In genomic region chr2:25575432-25576027, GRCm38 (mm10) we compare ENCODE assay signal across 8 mouse cellular contexts. TPM values are rescaled to one million over a fixed set of nuclear protein-coding genes. Genes with fewer than 3 reads are reported as not detected.
A peak's percentile ranks its signal among the peaks of the same experiment; 100 is the strongest.
DNase-seq lines count a peak whose midpoint lies in the region; ATAC-seq and TF ChIP-seq lines count a peak whose summit lies in the region.

No protein-coding gene starts in this region.

- H3K27ac ChIP-seq in layer of hippocampus, adult 2 months = peak overlapping the region; percentile 93
- H3K27ac ChIP-seq in forebrain, embryonic 12.5 days = peak overlapping the region; percentile 82
- H3K27ac ChIP-seq in intestine, embryonic 16.5 days (ENCODE audit: low read length) = peak overlapping the region; percentile 93
- H3K27ac ChIP-seq in liver, postnatal 0 days (ENCODE audit: low read depth) = peak overlapping the region; percentile 68; the same call in 1 of the 2 replicates
- peak overlapping the region; percentile 82 for H3K27ac ChIP-seq in neural tube, embryonic 14.5 days (ENCODE audit: low read depth, low read length)

- H3K36me3 ChIP-seq in forebrain, embryonic 12.5 days (replicated peaks) = peaks cover 14% of the 10 kb centered on the region
- no peaks in the 10 kb centered on the region for H3K36me3 ChIP-seq in intestine, embryonic 16.5 days (ENCODE audit: control insufficient read depth, insufficient read depth, low read length)
- H3K36me3 ChIP-seq in liver, postnatal 0 days (replicated peaks; ENCODE audit: insufficient read depth, low read length) = no peaks in the 10 kb centered on the region
- peaks cover 3% of the 10 kb centered on the region; the same call in 1 of the 2 replicates for H3K36me3 ChIP-seq in neural tube, embryonic 14.5 days (ENCODE audit: control insufficient read depth, insufficient read depth, low read length)

- peaks cover 55% of the 10 kb centered on the region for H3K4me1 ChIP-seq in forebrain, embryonic 12.5 days
- H3K4me1 ChIP-seq in intestine, embryonic 16.5 days (ENCODE audit: control insufficient read depth, insufficient read depth, low read length) = peaks cover 68% of the 10 kb centered on the region
- peaks cover 41% of the 10 kb centered on the region for H3K4me1 ChIP-seq in liver, postnatal 0 days (ENCODE audit: insufficient read depth)
- H3K4me1 ChIP-seq in neural tube, embryonic 14.5 days (ENCODE audit: control insufficient read depth, insufficient read depth, low read length) = peaks cover 34% of the 10 kb centered on the region

- peak; percentile 29 to 37 for DNase-seq in layer of hippocampus, adult 2 months (ENCODE audit: low spot score in 2 of 2)
- DNase-seq in layer of hippocampus, adult 9-10 months (ENCODE audit: low spot score) = no peak
- peak; percentile 26 for DNase-seq in T-cell, adult 2 months (ENCODE audit: low spot score)
- DNase-seq in liver, postnatal 0 days = peak; percentile 60

- no peak for TF ChIP-seq EP300 in liver, postnatal 0 days (IDR thresholded peaks at IDR 0.05; ENCODE audit: low read depth)

- ATAC-seq in forebrain, embryonic 12.5 days (ENCODE audit: low FRiP score) = no peak; the same call in 1 of the 2 replicates
- ATAC-seq in intestine, embryonic 16.5 days = no peak
- ATAC-seq in liver, postnatal 0 days = no peak
- ATAC-seq in neural tube, embryonic 14.5 days (ENCODE audit: low read depth) = peak; percentile 11; the same call in 1 of the 2 replicates
- ATAC-seq in monocyte, adult 5-6 weeks (replicated peaks; ENCODE audit: insufficient number of reproducible peaks, low FRiP score, low TSS enrichment, poor library complexity, severe bottlenecking) = no peak

- WGBS in forebrain, embryonic 12.5 days = 18% methylated on average over 21 of the region's 21 CpGs
- WGBS in intestine, embryonic 16.5 days = 12% methylated on average over 21 of the region's 21 CpGs
- 21% methylated on average over 19 of the region's 21 CpGs for WGBS in liver, postnatal 0 days (ENCODE audit: insufficient replicate concordance)
- 16% methylated on average over 21 of the region's 21 CpGs for WGBS in neural tube, embryonic 14.5 days

- no peaks in the 10 kb centered on the region for H3K9me3 ChIP-seq in forebrain, embryonic 12.5 days
- H3K9me3 ChIP-seq in intestine, embryonic 16.5 days (ENCODE audit: control insufficient read depth, low read length) = 0 out of 2 replicates have a peak, but pooled peaks cover 4% of the 10 kb centered on the region
- no peaks in the 10 kb centered on the region for H3K9me3 ChIP-seq in liver, postnatal 0 days (ENCODE audit: low read length)
- H3K9me3 ChIP-seq in neural tube, embryonic 14.5 days (ENCODE audit: control insufficient read depth, low read length) = no peaks in the 10 kb centered on the region

- H3K4me2 ChIP-seq in forebrain, embryonic 12.5 days = peak overlapping the region; percentile 74
- peak overlapping the region; percentile 81 for H3K4me2 ChIP-seq in intestine, embryonic 16.5 days (ENCODE audit: low read depth, low read length)
- H3K4me2 ChIP-seq in liver, postnatal 0 days (ENCODE audit: low read depth, low read length) = peak overlapping the region; percentile 87
- H3K4me2 ChIP-seq in neural tube, embryonic 14.5 days (ENCODE audit: low read depth, low read length) = peak overlapping the region; percentile 66

- TF ChIP-seq CTCF in layer of hippocampus, adult 2 months (conservative IDR thresholded peaks at IDR 0.05) = no peak
- no peak for TF ChIP-seq CTCF in liver, postnatal 0 days (IDR thresholded peaks at IDR 0.05; ENCODE audit: low read depth)

- peak overlapping the region; percentile 60 for H3K4me3 ChIP-seq in layer of hippocampus, adult 2 months
- peak overlapping the region; percentile 61 for H3K4me3 ChIP-seq in forebrain, embryonic 12.5 days (replicated peaks)
- peak overlapping the region; percentile 69 for H3K4me3 ChIP-seq in intestine, embryonic 16.5 days (ENCODE audit: low read length)
- H3K4me3 ChIP-seq in liver, postnatal 0 days (ENCODE audit: low read depth, low read length) = peak overlapping the region; percentile 55
- H3K4me3 ChIP-seq in neural tube, embryonic 14.5 days (ENCODE audit: low read depth, low read length) = peak overlapping the region; percentile 45

- peaks cover 51% of the 10 kb centered on the region for H3K27me3 ChIP-seq in forebrain, embryonic 12.5 days
- H3K27me3 ChIP-seq in intestine, embryonic 16.5 days (replicated peaks; ENCODE audit: control insufficient read depth, insufficient read depth, low read length) = peaks cover 48% of the 10 kb centered on the region
- peaks cover 49% of the 10 kb centered on the region for H3K27me3 ChIP-seq in liver, postnatal 0 days (ENCODE audit: insufficient read depth, low read length)
- peaks cover 40% of the 10 kb centered on the region for H3K27me3 ChIP-seq in neural tube, embryonic 14.5 days (ENCODE audit: control insufficient read depth, insufficient read depth, low read length)

- peak overlapping the region; percentile 65 for H3K9ac ChIP-seq in forebrain, embryonic 12.5 days
- H3K9ac ChIP-seq in intestine, embryonic 16.5 days (ENCODE audit: low read depth, low read length) = peak overlapping the region; percentile 81
- H3K9ac ChIP-seq in liver, postnatal 0 days (replicated peaks) = peak overlapping the region; percentile 61
- peak overlapping the region; percentile 58 for H3K9ac ChIP-seq in neural tube, embryonic 14.5 days (replicated peaks; ENCODE audit: low read depth, low read length)

RNA-seq across cellular contexts. Expression of gene Phpt1, which starts 0.5 kb away (rescaled TPM):
- total RNA-seq in layer of hippocampus, adult 2 months (2021) = 10 to 100 TPM; 59.1 to 67.5 TPM
- polyA plus RNA-seq in forebrain, embryonic 12.5 days (2016; fragmentation: Nextera tagmentation; extraction: Ambion mirVana) = 154 and 158 TPM in 2 replicates
- 145 and 176 TPM in 2 replicates for polyA plus RNA-seq in intestine, embryonic 16.5 days (2015; fragmentation: Nextera tagmentation; extraction: Ambion mirVana)
- polyA plus RNA-seq in liver, postnatal 0 days (2015; fragmentation: Nextera tagmentation; extraction: Ambion mirVana) = 44.7 and 46.1 TPM in 2 replicates
- 184 and 209 TPM in 2 replicates for polyA plus RNA-seq in neural tube, embryonic 14.5 days (2014; fragmentation: Nextera tagmentation; extraction: Ambion mirVana)
- 0.67 to 1.9 TPM (median 1.1 TPM) in 3 replicates for total RNA-seq in monocyte, adult 5-6 weeks (2017)

RNA-seq across cellular contexts. Expression of gene Mamdc4, which starts 0.9 kb away (rescaled TPM):
- total RNA-seq in layer of hippocampus, adult 2 months (2021) = 1 to 10 TPM; 2.8 to 3.5 TPM
- polyA plus RNA-seq in forebrain, embryonic 12.5 days (2016; fragmentation: Nextera tagmentation; extraction: Ambion mirVana) = 5.2 and 5.9 TPM in 2 replicates
- 582 and 797 TPM in 2 replicates for polyA plus RNA-seq in intestine, embryonic 16.5 days (2015; fragmentation: Nextera tagmentation; extraction: Ambion mirVana)
- polyA plus RNA-seq in liver, postnatal 0 days (2015; fragmentation: Nextera tagmentation; extraction: Ambion mirVana) = 0.07 and 0.09 TPM in 2 replicates
- 2.2 and 2.3 TPM in 2 replicates for polyA plus RNA-seq in neural tube, embryonic 14.5 days (2014; fragmentation: Nextera tagmentation; extraction: Ambion mirVana)
- 2.8 to 6.2 TPM in 2 of 3 replicates, not detected in the other for total RNA-seq in monocyte, adult 5-6 weeks (2017)

RNA-seq across cellular contexts. Expression of gene Ajm1, which starts 6.0 kb away (rescaled TPM):
- total RNA-seq in layer of hippocampus, adult 2 months (2021) = 100 to 1,000 TPM; 106 to 120 TPM
- polyA plus RNA-seq in forebrain, embryonic 12.5 days (2016; fragmentation: Nextera tagmentation; extraction: Ambion mirVana) = 0.91 and 1.5 TPM in 2 replicates
- 0.93 and 1.4 TPM in 2 replicates for polyA plus RNA-seq in intestine, embryonic 16.5 days (2015; fragmentation: Nextera tagmentation; extraction: Ambion mirVana)
- polyA plus RNA-seq in liver, postnatal 0 days (2015; fragmentation: Nextera tagmentation; extraction: Ambion mirVana) = 0.02 TPM in 1 of 2 replicates, not detected in the other
- polyA plus RNA-seq in neural tube, embryonic 14.5 days (2014; fragmentation: Nextera tagmentation; extraction: Ambion mirVana) = 8.1 and 13.3 TPM in 2 replicates
- total RNA-seq in monocyte, adult 5-6 weeks (2017) = 0.10 TPM in 1 of 3 replicates, not detected in the others

RNA-seq across cellular contexts. Expression of gene Edf1, which starts 17.9 kb away (rescaled TPM):
- total RNA-seq in layer of hippocampus, adult 2 months (2021) = 100 to 1,000 TPM; 193 to 200 TPM
- 332 and 360 TPM in 2 replicates for polyA plus RNA-seq in forebrain, embryonic 12.5 days (2016; fragmentation: Nextera tagmentation; extraction: Ambion mirVana)
- 343 and 364 TPM in 2 replicates for polyA plus RNA-seq in intestine, embryonic 16.5 days (2015; fragmentation: Nextera tagmentation; extraction: Ambion mirVana)
- polyA plus RNA-seq in liver, postnatal 0 days (2015; fragmentation: Nextera tagmentation; extraction: Ambion mirVana) = 263 and 268 TPM in 2 replicates
- 373 and 390 TPM in 2 replicates for polyA plus RNA-seq in neural tube, embryonic 14.5 days (2014; fragmentation: Nextera tagmentation; extraction: Ambion mirVana)
- 80.0 to 121 TPM (median 114 TPM) in 3 replicates for total RNA-seq in monocyte, adult 5-6 weeks (2017)

RNA-seq across cellular contexts. Expression of gene Traf2, which starts 28.8 kb away (rescaled TPM):
- 10 to 100 TPM; 10.9 to 12.0 TPM for total RNA-seq in layer of hippocampus, adult 2 months (2021)
- polyA plus RNA-seq in forebrain, embryonic 12.5 days (2016; fragmentation: Nextera tagmentation; extraction: Ambion mirVana) = 33.8 and 36.8 TPM in 2 replicates
- polyA plus RNA-seq in intestine, embryonic 16.5 days (2015; fragmentation: Nextera tagmentation; extraction: Ambion mirVana) = 28.4 and 34.1 TPM in 2 replicates
- polyA plus RNA-seq in liver, postnatal 0 days (2015; fragmentation: Nextera tagmentation; extraction: Ambion mirVana) = 10.6 and 10.7 TPM in 2 replicates
- polyA plus RNA-seq in neural tube, embryonic 14.5 days (2014; fragmentation: Nextera tagmentation; extraction: Ambion mirVana) = 12.6 and 14.8 TPM in 2 replicates
- 16.6 to 29.4 TPM (median 18.0 TPM) in 3 replicates for total RNA-seq in monocyte, adult 5-6 weeks (2017)

Comparison
In these comparisons a context has a peak if more than half of its experiments do, and no peak if none do; other contexts are left out.
1. RNA of gene Mamdc4, which starts 0.9 kb away (polyA plus RNA-seq): 582 to 797 TPM in intestine, embryonic 16.5 days; 5.2 to 5.9 TPM in forebrain, embryonic 12.5 days, 2.2 to 2.3 TPM in neural tube, embryonic 14.5 days and 0.07 to 0.09 TPM in liver, postnatal 0 days; every median in the first group is over 10 times any median in the second.
2. Peak in every context shown above with its lines, with median percentiles within 50 percentile points of each other: H3K27ac ChIP-seq, H3K4me3 ChIP-seq, H3K4me2 ChIP-seq and H3K9ac ChIP-seq.